Mouse (Mus musculus) left cerebral cortex, adult 6 months (tissue): ENCODE measurements around the gene Sept14. TPM values are rescaled to one million over a fixed set of nuclear protein-coding genes. Genes with fewer than 3 reads are reported as not detected.

Source experiments
- long read RNA-seq, 2 experiments: library from polyadenylated mRNA; unstranded; transcript quantifications; one replicate each; pipeline ENCODE4 v2.0.0; 2019 to 2020
- polyA plus RNA-seq: library from polyadenylated mRNA; unstranded; fragments of <200 nt; fragmentation: Nextera tagmentation; gene quantifications from 2 replicates; pipeline ENCODE4 v1.2.3, GENCODE M21; 2021

The Sept14 gene
- not detected in 2 replicates for polyA plus RNA-seq
- long read RNA-seq, experiment 1, result 0 reads
- long read RNA-seq, experiment 2, result 0 reads

DNA sequence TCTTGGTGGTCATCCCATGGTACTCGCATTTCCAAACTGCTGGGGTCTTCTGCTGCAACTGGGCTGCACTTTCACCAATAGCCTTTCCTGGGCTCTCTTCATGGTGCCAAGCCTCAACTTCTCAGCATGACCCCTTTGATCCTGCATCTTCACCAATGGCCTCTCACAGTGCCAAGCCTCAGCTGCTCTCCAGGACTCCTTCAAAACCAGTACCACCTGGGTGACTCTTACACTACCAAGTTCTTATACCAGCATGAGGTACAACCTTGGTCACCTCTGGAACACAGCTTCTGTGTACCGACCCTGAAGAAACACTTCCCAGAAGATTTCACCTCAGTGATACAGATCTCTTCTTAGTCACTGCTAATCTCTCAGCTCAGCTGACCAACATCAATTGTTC is at the start of gene Sept14:
Gene Sept14 (minus strand): TSS at position 101 of the 400 bp plus-strand sequence.

DNA sequence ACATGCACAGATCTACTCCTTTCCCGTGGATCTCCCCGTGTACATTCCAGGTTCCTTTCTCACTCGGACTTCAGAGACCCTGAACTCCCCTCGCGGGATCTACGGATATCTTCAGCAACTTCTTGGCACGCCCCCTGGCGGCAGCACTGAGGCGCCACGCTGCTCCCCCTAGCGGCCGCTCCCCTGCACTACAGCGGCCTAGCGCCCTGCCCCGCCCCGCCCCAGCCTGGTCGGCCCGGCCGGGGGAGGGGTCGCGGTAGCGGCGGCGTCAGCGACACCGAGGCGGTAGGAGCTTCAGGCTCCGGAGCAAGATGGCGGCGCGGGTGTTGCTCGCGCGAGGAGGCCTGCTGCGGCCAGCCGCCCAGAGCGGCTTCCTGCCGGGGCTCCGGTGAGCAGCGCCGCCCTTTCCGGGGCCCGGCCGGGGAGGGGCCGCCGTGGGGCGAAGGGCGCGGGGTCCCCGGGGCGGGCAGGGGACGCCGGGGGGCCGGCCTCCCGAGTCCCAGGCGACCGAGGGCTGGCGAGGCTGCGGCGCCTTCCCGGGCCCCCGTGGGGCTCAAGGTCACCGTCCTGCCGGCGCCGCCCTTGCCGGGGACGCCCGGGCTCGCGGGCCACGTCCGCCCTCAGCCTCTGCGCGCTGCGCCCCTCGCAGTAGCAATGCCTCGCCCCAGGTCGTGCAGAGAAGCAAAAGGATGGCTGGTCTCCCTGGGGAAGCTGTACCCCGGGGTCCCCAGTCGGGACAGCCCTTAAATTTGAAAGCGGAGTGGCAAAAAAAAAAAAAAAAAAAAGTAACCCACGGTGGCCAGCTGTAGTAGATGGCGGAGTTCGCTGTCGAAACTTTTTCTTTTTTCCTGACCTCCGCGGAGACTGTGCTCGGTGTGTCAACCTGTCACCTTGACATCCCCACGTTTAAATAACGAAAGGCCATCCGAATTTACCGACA is 16.8 kb upstream of the Sept14 start, which contains the start of gene Nipsnap2:
Gene Nipsnap2 (plus strand): TSS at position 230 of the 940 bp plus-strand sequence.

GRCm38 (mm10) chr5:129715326-129715861 is 7.1 kb upstream of the Sept14 start, which contains the start of gene Mrps17:
Gene Mrps17 (plus strand): TSS chr5:129715497.

GRCm38 (mm10) chr5:129670036-129670458 is 38.3 kb downstream of the Sept14 start, which contains the start of gene Zfp11:
Gene Zfp11 (minus strand): TSS chr5:129670099.

Other genes starting within 250 kb of the Sept14 start
- 13.0 and 15.9 TPM in 2 replicates for gene Sfswap, start 207.3 kb downstream of the Sept14 start, polyA plus RNA-seq
- gene Mmp17, start 124.3 kb downstream of the Sept14 start, polyA plus RNA-seq, result 10.1 and 31.1 TPM in 2 replicates
- 2.4 and 3.2 TPM in 2 replicates for gene Zfp11, start 38.4 kb downstream of the Sept14 start, polyA plus RNA-seq
- gene Mrps17, start 7.0 kb upstream of the Sept14 start, polyA plus RNA-seq, result 204 and 231 TPM in 2 replicates
- gene Nipsnap2, start 16.6 kb upstream of the Sept14 start, polyA plus RNA-seq, result 131 and 208 TPM in 2 replicates
- 45.5 and 53.7 TPM in 2 replicates for gene Psph, start 78.9 kb upstream of the Sept14 start, polyA plus RNA-seq
- gene Sumf2, start 138.5 kb upstream of the Sept14 start, polyA plus RNA-seq, result 16.8 and 18.7 TPM in 2 replicates
- 1,881 and 1,919 TPM in 2 replicates for gene Chchd2, start 179.0 kb upstream of the Sept14 start, polyA plus RNA-seq
- 7.2 and 7.8 TPM in 2 replicates for gene Zbed5, start 187.2 kb upstream of the Sept14 start, polyA plus RNA-seq
- gene Phkg1, start 190.0 kb upstream of the Sept14 start, polyA plus RNA-seq, result 7.8 and 12.4 TPM in 2 replicates
- 3.8 and 5.2 TPM in 2 replicates for gene Nupr1l, start 200.0 kb upstream of the Sept14 start, polyA plus RNA-seq
- 8.3 and 8.5 TPM in 2 replicates for gene Vkorc1l1, start 233.5 kb upstream of the Sept14 start, polyA plus RNA-seq